Mouse (Mus musculus) heart, embryonic 14.5 days (tissue): ENCODE measurements around the gene 0610030E20Rik. TPM values are rescaled to one million over a fixed set of nuclear protein-coding genes. Genes with fewer than 3 reads are reported as not detected.
A peak's percentile ranks its signal among the peaks of the same experiment; 100 is the strongest.

ENCODE experiments used
- ATAC-seq: fragments of 200-750 bp; cut with Nextera tagmentation; 2 replicates; pipeline ENCODE4 v1.8.0; 2017; ENCODE audit warnings: low read depth, moderate TSS enrichment; ENCODE audit not compliant: insufficient number of reproducible peaks, insufficient read depth, low FRiP score
- H3K27ac ChIP-seq, 2 experiments: fragments of 200-500 bp in 1 of 2; fragments of 300-500 bp in 1 of 2; sonication (generic) in 1 of 2; replicated peaks in 1 of 2; 2 replicates each; pipeline ENCODE4 v1.5.1; 2012 to 2014; ENCODE audit warnings: low read depth in 2 of 2, low read length in 2 of 2, control low read depth in 1 of 2, mild to moderate bottlenecking in 1 of 2, mixed read lengths in 1 of 2; ENCODE audit not compliant: control insufficient read depth in 1 of 2, insufficient read depth in 1 of 2
- H3K27me3 ChIP-seq: fragments of 300-500 bp; sonication (generic); 2 replicates; pipeline ENCODE4 v1.6.1; 2014; ENCODE audit warnings: mild to moderate bottlenecking, low read length, control low read depth; ENCODE audit not compliant: control insufficient read depth, insufficient read depth
- H3K36me3 ChIP-seq: fragments of 300-500 bp; sonication (generic); 2 replicates; pipeline ENCODE4 v1.6.1; 2014; ENCODE audit warnings: mild to moderate bottlenecking, control low read depth, low read length, mixed read lengths; ENCODE audit not compliant: control insufficient read depth, insufficient read depth
- H3K4me1 ChIP-seq, 2 experiments: fragments of 200-500 bp in 1 of 2; fragments of 300-500 bp in 1 of 2; sonication (generic) in 1 of 2; 2 replicates each; pipeline ENCODE4 v1.6.1; 2012 to 2014; ENCODE audit warnings: low read length in 2 of 2, control low read depth in 1 of 2, mixed read lengths in 1 of 2; ENCODE audit not compliant: control insufficient read depth in 2 of 2, insufficient read depth in 2 of 2
- H3K4me2 ChIP-seq: fragments of 300-500 bp; sonication (generic); 2 replicates; pipeline ENCODE4 v1.6.1; 2014; ENCODE audit warnings: mild to moderate bottlenecking, low read length
- H3K4me3 ChIP-seq, 2 experiments: fragments of 200-500 bp in 1 of 2; fragments of 300-500 bp in 1 of 2; sonication (generic) in 1 of 2; 2 replicates each; pipeline ENCODE4 v1.5.1; 2012 to 2014; ENCODE audit warnings: low read length in 2 of 2, mild to moderate bottlenecking in 2 of 2, control low read depth in 1 of 2, low read depth in 1 of 2, moderate library complexity in 1 of 2; ENCODE audit not compliant: control insufficient read depth in 1 of 2, insufficient read depth in 1 of 2
- H3K9ac ChIP-seq: fragments of 300-500 bp; sonication (generic); 2 replicates; pipeline ENCODE4 v1.6.1; 2014; ENCODE audit warnings: mild to moderate bottlenecking, low read length
- H3K9me3 ChIP-seq: fragments of 300-500 bp; sonication (generic); 2 replicates; pipeline ENCODE4 v1.6.1; 2016; ENCODE audit warnings: low read length, control low read depth; ENCODE audit not compliant: control insufficient read depth
- WGBS: fragments of 180-500 bp; shearing (Covaris S2); extraction: QIAGEN DNeasy Blood & Tissue Kit; methylation state at CpG from one replicate; pipeline ENCODE4 v1.1.7; 2014; 5-methylcytosine and 5-hydroxymethylcytosine counted together
- polyA plus RNA-seq: library from polyadenylated mRNA; unstranded; fragments of >200 nt; fragmentation: Nextera tagmentation; extraction: Ambion mirVana; gene quantifications from 2 replicates; pipeline ENCODE4 v1.2.1, GENCODE M21; 2014

Gene 0610030E20Rik
- polyA plus RNA-seq, 1 experiment from 2014 or later: 13.8 TPM

DNA sequence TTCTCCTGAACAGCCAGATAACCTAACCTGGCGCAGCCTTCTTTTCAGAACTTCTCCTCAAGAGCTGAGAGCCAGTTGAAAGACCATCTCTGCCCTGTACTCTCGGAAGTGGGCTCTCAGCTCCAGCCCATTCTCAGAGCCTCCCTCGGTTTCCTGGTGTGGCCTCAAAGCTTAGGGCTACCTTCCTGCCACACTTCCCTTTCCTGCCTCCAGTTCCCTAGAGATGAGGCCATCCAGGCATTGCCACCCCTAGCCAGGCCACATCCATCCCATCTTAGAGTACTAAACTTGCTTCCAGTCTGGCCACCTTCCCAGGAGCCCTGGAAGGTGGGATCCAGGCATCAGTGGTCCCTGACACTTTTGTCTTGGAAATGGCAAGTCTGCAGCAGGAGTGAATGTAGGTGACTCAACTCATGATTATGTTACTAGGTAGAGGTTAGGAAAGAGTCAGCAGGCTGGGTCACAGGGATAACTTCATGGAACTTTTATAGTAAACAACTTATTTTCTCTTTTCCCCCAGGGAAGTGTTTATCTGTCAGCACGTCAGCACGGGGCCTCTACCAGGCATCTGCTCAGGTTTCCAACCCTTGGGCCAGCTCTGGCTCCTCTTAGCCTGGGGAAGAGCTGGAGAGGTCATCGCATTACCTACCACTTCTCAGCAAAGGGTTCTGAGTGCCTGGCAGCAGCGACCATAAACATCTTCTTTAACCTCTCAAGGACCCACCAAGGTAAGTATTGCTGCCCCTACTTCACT is 32.4 kb downstream of the 0610030E20Rik start:
- 0 out of 2 replicates have a peak, but pooled peaks have one; percentile 1 for ATAC-seq
- peaks cover 4% of the 10 kb centered on the region; the same call in 1 of the 2 replicates for H3K36me3 ChIP-seq
- peak overlapping the region; percentile 77 for H3K9ac ChIP-seq
- peak overlapping the region; percentile 85 to 94 for H3K27ac ChIP-seq
- H3K27me3 ChIP-seq: no peaks in the 10 kb centered on the region
- WGBS: 38% methylated on average over 7 of the region's 7 CpGs
- peak overlapping the region; percentile 65 to 91 for H3K4me3 ChIP-seq
- H3K4me1 ChIP-seq: peaks cover 3 to 4% of the 10 kb centered on the region in 2 experiments; a peak in 2 of 4 replicates
- peak overlapping the region; percentile 68 for H3K4me2 ChIP-seq
- H3K9me3 ChIP-seq: no peaks in the 10 kb centered on the region

DNA sequence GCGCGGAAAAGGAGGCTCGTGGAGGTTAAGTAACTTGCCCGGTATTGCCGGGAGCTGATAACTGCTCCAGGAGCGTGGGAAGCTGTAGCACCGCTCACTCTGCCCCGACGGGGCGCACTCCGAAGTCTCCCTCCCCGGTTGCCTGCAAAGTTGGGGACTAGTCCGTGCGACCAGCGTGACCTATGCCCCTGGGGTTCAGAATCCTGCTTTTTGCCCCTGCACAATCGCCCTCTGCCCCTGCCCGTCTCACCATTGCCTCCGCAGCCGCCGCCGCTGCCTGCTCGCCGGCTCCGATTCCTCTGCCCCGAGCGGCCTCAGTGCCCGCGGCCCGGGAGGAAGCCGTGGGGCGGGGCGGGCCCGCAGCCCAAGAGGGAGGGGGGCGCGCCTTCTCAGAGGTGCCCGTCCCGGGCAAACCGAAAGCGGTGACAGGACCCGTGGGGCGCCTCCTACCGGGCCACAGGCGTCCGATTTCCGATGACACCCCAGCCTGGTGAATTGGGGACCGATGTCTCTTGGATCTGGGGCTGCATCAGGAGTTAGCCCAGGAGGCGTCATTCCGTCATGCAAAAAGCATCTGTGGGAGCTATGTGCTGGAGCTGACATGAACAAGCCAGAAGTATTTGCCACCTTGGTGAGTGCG is 33.1 kb downstream of the 0610030E20Rik start, which contains the start of gene Vamp5:
Gene Vamp5 (minus strand): TSS at position 338 of the 640 bp plus-strand sequence.
- WGBS: 1% methylated on average over 48 of the region's 49 CpGs
- Histone ChIP-seq H3K4me2 (peak within 1 kb of the TSS; percentile 68), H3K36me3 (peaks cover 11% of the 10 kb centered on the region)

DNA sequence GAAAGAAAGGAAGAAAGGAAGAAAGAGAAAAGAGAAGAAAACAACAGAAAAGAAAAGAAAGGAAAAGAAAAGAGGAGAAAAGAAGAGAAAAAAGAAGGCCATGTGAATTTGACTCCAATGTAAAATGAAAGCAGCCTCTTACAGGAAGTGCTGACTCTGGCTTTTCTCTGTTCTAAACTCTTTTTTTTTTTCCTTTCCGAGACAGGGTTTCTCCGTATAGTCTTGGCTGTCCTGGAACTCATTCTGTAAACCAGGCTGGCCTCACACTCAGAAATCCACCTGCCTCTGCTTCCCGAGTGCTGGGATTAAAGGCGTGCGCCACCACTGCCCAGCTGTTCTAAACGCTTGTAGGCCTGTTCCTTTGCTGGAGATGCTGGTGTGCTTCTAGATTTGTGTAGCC is 35.4 kb downstream of the 0610030E20Rik start:
- Histone ChIP-seq H3K9ac (no peak overlapping the region), H3K27me3 (no peaks in the 10 kb centered on the region), H3K27ac (no peak overlapping the region), H3K9me3 (no peaks in the 10 kb centered on the region), H3K4me1 (peaks cover 3 to 4% of the 10 kb centered on the region in 2 experiments; a peak in 2 of 4 replicates), H3K4me3 (no peak overlapping the region), H3K36me3 (peaks cover 28% of the 10 kb centered on the region), H3K4me2 (no peak overlapping the region)
- WGBS: 75% methylated on average over 6 of the region's 6 CpGs
- ATAC-seq: no peak

More for the DNA sequence above, 33.1 kb downstream of the 0610030E20Rik start, which contains the start of gene Vamp5:
- Histone ChIP-seq H3K27me3 (no peaks in the 10 kb centered on the region), H3K9me3 (no peaks in the 10 kb centered on the region), H3K4me1 (peaks cover 3 to 4% of the 10 kb centered on the region in 2 experiments; a peak in 2 of 4 replicates), H3K27ac (peak within 1 kb of the TSS; percentile 85 to 94), H3K9ac (peak within 1 kb of the TSS; percentile 77), H3K4me3 (peak within 1 kb of the TSS; percentile 65 to 91)
- peak; percentile 80 for ATAC-seq

DNA sequence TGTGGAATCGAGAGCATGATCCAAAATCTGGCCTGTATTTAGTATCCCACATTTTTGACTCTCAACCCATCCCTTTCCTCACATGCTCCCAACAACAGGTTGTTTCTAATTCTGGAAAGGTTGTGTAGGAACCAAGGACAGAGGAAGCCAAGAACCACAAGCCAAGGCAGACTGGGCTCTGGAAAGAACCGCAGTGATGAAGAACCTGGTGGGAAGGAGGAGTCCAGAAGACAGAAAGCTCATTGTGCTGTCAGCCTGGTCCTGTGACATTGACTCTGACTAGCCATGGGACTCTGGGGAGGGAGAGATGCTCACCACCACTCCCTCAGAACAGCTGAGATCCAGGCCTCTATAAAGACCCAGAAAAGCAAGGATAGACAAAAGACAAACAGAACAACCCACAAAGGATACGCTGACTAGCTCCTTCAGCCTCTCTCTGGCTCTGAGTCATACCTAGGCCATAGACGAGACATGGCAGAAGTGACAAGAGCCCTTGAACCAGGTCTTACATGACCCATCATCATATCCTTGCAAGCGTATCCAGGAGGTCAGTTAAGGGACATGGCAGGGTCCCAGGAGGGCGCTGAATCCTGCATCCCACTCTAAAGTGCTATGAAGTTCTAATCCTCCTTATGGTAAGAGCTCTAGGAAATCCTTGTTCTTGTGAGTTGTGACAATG is 36.2 kb downstream of the 0610030E20Rik start:
- 76% methylated on average over 6 of the region's 6 CpGs for WGBS
- Histone ChIP-seq H3K36me3 (peaks cover 33% of the 10 kb centered on the region), H3K4me2 (no peak overlapping the region), H3K27ac (no peak overlapping the region), H3K9me3 (no peaks in the 10 kb centered on the region), H3K27me3 (no peaks in the 10 kb centered on the region), H3K4me1 (peaks cover 3 to 6% of the 10 kb centered on the region in 2 experiments; a peak in 2 of 4 replicates), H3K9ac (no peak overlapping the region), H3K4me3 (no peak overlapping the region)
- no peak for ATAC-seq

- no peak overlapping the region for H3K9ac ChIP-seq
- H3K9me3 ChIP-seq: no peaks in the 10 kb centered on the region
- H3K27ac ChIP-seq: no peak overlapping the region
- no peak overlapping the region for H3K4me2 ChIP-seq
- WGBS: 86% methylated on average over 7 of the region's 7 CpGs
- H3K36me3 ChIP-seq: peaks cover 37% of the 10 kb centered on the region
- no peak overlapping the region for H3K4me3 ChIP-seq
- no peak for ATAC-seq
- H3K27me3 ChIP-seq: no peaks in the 10 kb centered on the region
- peaks cover 6 to 8% of the 10 kb centered on the region in 2 experiments; a peak in 2 of 4 replicates for H3K4me1 ChIP-seq
These were observed 36.8 kb downstream of the 0610030E20Rik start for GRCm38 (mm10) chr6:72383952-72384351.

GRCm38 (mm10) chr6:72385258-72385657 is 38.1 kb downstream of the 0610030E20Rik start:
- ATAC-seq: no peak
- Histone ChIP-seq H3K36me3 (peaks cover 37% of the 10 kb centered on the region), H3K9ac (no peak overlapping the region), H3K4me1 (peaks cover 7 to 9% of the 10 kb centered on the region in 2 experiments; a peak in 3 of 4 replicates), H3K4me3 (no peak overlapping the region), H3K4me2 (no peak overlapping the region), H3K27ac (no peak overlapping the region), H3K9me3 (no peaks in the 10 kb centered on the region), H3K27me3 (no peaks in the 10 kb centered on the region)
- 60% methylated on average over 4 of the region's 4 CpGs for WGBS

- 84% methylated on average over 2 of the region's 2 CpGs for WGBS
- no peak for ATAC-seq
These were observed 39.4 kb downstream of the 0610030E20Rik start for GRCm38 (mm10) chr6:72386561-72386960.

More at GRCm38 (mm10) chr6:72386561-72386960, 39.4 kb downstream of the 0610030E20Rik start:
- Histone ChIP-seq H3K4me1 (peaks cover 12 to 13% of the 10 kb centered on the region in 2 experiments; a peak in 3 of 4 replicates), H3K36me3 (peaks cover 37% of the 10 kb centered on the region), H3K9me3 (no peaks in the 10 kb centered on the region), H3K27me3 (no peaks in the 10 kb centered on the region), H3K9ac (no peak overlapping the region), H3K4me3 (no peak overlapping the region), H3K4me2 (no peak overlapping the region), H3K27ac (no peak overlapping the region)
